Mouse (Mus musculus) ES-E14 (cell line): ENCODE measurements around the gene Bag6.

Experiments used
- ZC3H11A ChIP-seq: IDR thresholded peaks from 2 replicates; pipeline ENCODE4 v1.6.1; 2012; ENCODE audit warnings: low read depth, mild to moderate bottlenecking, inconsistent platforms, low read length, borderline replicate concordance
- ZNF384 ChIP-seq: IDR thresholded peaks from 2 replicates; pipeline ENCODE4 v1.6.1; 2012; ENCODE audit warnings: low read depth, low read length, inconsistent platforms

GRCm38 (mm10) chr17:35103221-35103690 lies 31.7 kb upstream of the Bag6 start:
- TF ChIP-seq ZC3H11A (no peak), ZNF384 (no peak)
